Mouse (Mus musculus) c-Kit-positive CD71-positive TER-119-negative erythroid progenitor cells, embryonic 14.5 days (primary cell): ENCODE data around the gene Epb41l2.
A peak's percentile ranks its signal among the peaks of the same experiment; 100 is the strongest.

Experiments
- DNase-seq: peaks from one replicate; pipeline ENCODE4 v3.0.0-alpha.2; 2013; ENCODE audit warnings: low read depth

The Epb41l2 gene

GRCm38 (mm10) chr10:25400076-25400475, 40.5 kb downstream of the Epb41l2 start:
- no peak for DNase-seq

- DNase-seq = no peak
These were observed 41.0 kb downstream of the Epb41l2 start for GRCm38 (mm10) chr10:25400646-25401045.

- no peak for DNase-seq
These were observed 41.8 kb downstream of the Epb41l2 start for GRCm38 (mm10) chr10:25401356-25401755.

GRCm38 (mm10) chr10:25402886-25403285, 43.3 kb downstream of the Epb41l2 start:
- DNase-seq = no peak

- no peak for DNase-seq
These were observed 44.5 kb downstream of the Epb41l2 start for GRCm38 (mm10) chr10:25403813-25404701.

GRCm38 (mm10) chr10:25404702-25405098, 45.1 kb downstream of the Epb41l2 start:
- DNase-seq = no peak

- DNase-seq = no peak
These were observed 46.0 kb downstream of the Epb41l2 start for GRCm38 (mm10) chr10:25405551-25405950.

- DNase-seq = no peak
These were observed 47.1 kb downstream of the Epb41l2 start for GRCm38 (mm10) chr10:25406695-25407094.

- DNase-seq = no peak
These were observed 48.6 kb downstream of the Epb41l2 start for GRCm38 (mm10) chr10:25408136-25408650.

GRCm38 (mm10) chr10:25411836-25412373, 52.3 kb downstream of the Epb41l2 start:
- DNase-seq = no peak

- DNase-seq = peak; percentile 46
These were observed 55.7 kb downstream of the Epb41l2 start for GRCm38 (mm10) chr10:25415188-25415717.

- no peak for DNase-seq
These were observed 57.1 kb downstream of the Epb41l2 start for GRCm38 (mm10) chr10:25416696-25417095.

GRCm38 (mm10) chr10:25426058-25426457, 66.5 kb downstream of the Epb41l2 start:
- no peak for DNase-seq

- no peak for DNase-seq
These were observed 67.2 kb downstream of the Epb41l2 start for GRCm38 (mm10) chr10:25426814-25427213.

- DNase-seq = no peak
These were observed 67.9 kb downstream of the Epb41l2 start for GRCm38 (mm10) chr10:25427523-25427922.

- no peak for DNase-seq
These were observed 69.1 kb downstream of the Epb41l2 start for GRCm38 (mm10) chr10:25428658-25429057.

- no peak for DNase-seq
These were observed 69.7 kb downstream of the Epb41l2 start for GRCm38 (mm10) chr10:25429346-25429745.

GRCm38 (mm10) chr10:25430862-25431261, 71.3 kb downstream of the Epb41l2 start:
- no peak for DNase-seq

GRCm38 (mm10) chr10:25432351-25432750, 72.8 kb downstream of the Epb41l2 start:
- no peak for DNase-seq

- DNase-seq = no peak
These were observed 73.3 kb downstream of the Epb41l2 start for GRCm38 (mm10) chr10:25432938-25433337.

- DNase-seq = no peak
These were observed 73.9 kb downstream of the Epb41l2 start for GRCm38 (mm10) chr10:25433524-25433923.

GRCm38 (mm10) chr10:25434358-25435044, 74.9 kb downstream of the Epb41l2 start:
- no peak for DNase-seq
